Mouse (Mus musculus) limb, embryonic 13.5 days (tissue): Measurements from ENCODE around the gene Olfr619. TPM values are rescaled to one million over a fixed set of nuclear protein-coding genes. Genes with fewer than 3 reads are reported as not detected.

Experiments
- ATAC-seq: fragments of 200-750 bp; cut with Nextera tagmentation; 2 replicates; pipeline ENCODE4 v1.8.0; 2017; ENCODE audit warnings: low read depth, moderate number of reproducible peaks, moderate TSS enrichment; ENCODE audit not compliant: low FRiP score
- H3K27ac ChIP-seq: fragments of 300-500 bp; sonication (generic); 2 replicates; pipeline ENCODE4 v1.5.1; 2015; ENCODE audit warnings: inconsistent platforms, mild to moderate bottlenecking, moderate library complexity
- H3K27me3 ChIP-seq: fragments of 300-500 bp; sonication (generic); 2 replicates; pipeline ENCODE4 v1.6.1; 2015; ENCODE audit warnings: mild to moderate bottlenecking, inconsistent platforms
- H3K36me3 ChIP-seq: fragments of 300-500 bp; sonication (generic); 2 replicates; pipeline ENCODE4 v1.6.1; 2015; ENCODE audit warnings: inconsistent platforms, mild to moderate bottlenecking, moderate library complexity
- H3K4me1 ChIP-seq: fragments of 300-500 bp; sonication (generic); 2 replicates; pipeline ENCODE4 v1.6.1; 2015; ENCODE audit warnings: inconsistent platforms
- H3K4me2 ChIP-seq: fragments of 300-500 bp; sonication (generic); replicated peaks from 2 replicates; pipeline ENCODE4 v1.6.1; 2015; ENCODE audit warnings: inconsistent platforms, mild to moderate bottlenecking, moderate library complexity
- H3K4me3 ChIP-seq: fragments of 300-500 bp; sonication (generic); 2 replicates; pipeline ENCODE4 v1.5.1; 2015; ENCODE audit warnings: moderate library complexity, mild to moderate bottlenecking, inconsistent platforms
- H3K9ac ChIP-seq: fragments of 300-500 bp; sonication (generic); 2 replicates; pipeline ENCODE4 v1.6.1; 2015; ENCODE audit warnings: mild to moderate bottlenecking, inconsistent platforms
- H3K9me3 ChIP-seq: fragments of 300-500 bp; sonication (generic); 2 replicates; pipeline ENCODE4 v1.6.1; 2016; ENCODE audit warnings: inconsistent platforms
- WGBS: fragments of 180-500 bp; shearing (Covaris S2); methylation state at CpG from one replicate; pipeline ENCODE4 v1.1.7; 2015; 5-methylcytosine and 5-hydroxymethylcytosine counted together
- microRNA-seq: library from miRNA; unstranded; fragments of <30 nt; microRNA quantifications from one replicate; pipeline ENCODE4, GENCODE M21; 2016
- polyA plus RNA-seq: library from polyadenylated mRNA; unstranded; fragments of >200 nt; fragmentation: Nextera tagmentation; extraction: Ambion mirVana; gene quantifications from 2 replicates; pipeline ENCODE4 v1.2.1, GENCODE M21; 2015

Gene Olfr619
- polyA plus RNA-seq = not detected in 2 replicates

DNA sequence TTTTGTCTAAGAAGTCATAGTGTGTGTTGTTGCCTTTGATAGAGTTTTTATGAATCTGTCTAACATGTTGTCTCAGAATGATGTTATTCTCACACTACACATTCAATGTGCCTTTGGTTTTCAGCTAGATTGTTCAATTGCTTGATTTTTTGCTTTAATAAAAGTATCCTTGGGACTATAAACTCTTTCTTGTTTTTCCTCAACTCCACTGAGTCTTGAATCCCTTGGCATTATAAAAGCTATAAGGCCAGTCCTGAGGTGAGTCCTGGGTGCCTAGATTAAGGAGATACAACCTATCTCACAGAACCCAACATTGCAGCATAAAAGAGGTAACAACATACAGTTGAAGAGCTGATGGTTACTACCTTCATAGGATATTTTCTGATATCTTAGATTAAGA is at the start of gene Olfr619:
Olfr619 (plus strand) TSS at position 301 of the 400 bp plus-strand sequence.
- Histone ChIP-seq H3K36me3 (no peaks in the 10 kb centered on the region), H3K9ac (no peak within 1 kb of the TSS), H3K4me3 (no peak within 1 kb of the TSS), H3K4me1 (no peaks in the 10 kb centered on the region), H3K9me3 (no peaks in the 10 kb centered on the region), H3K27ac (no peak within 1 kb of the TSS), H3K4me2 (no peak within 1 kb of the TSS), H3K27me3 (no peaks in the 10 kb centered on the region)
- ATAC-seq = no peak

GRCm38 (mm10) chr7:103555779-103556178 is 44.6 kb upstream of the Olfr619 start, which contains the start of gene Olfr615:
Gene Olfr615, plus strand, starts transcription at chr7:103556079.
- no peaks in the 10 kb centered on the region for H3K9me3 ChIP-seq
- no peak within 1 kb of the TSS for H3K4me2 ChIP-seq
- WGBS = 90% methylated on average over 2 of the region's 2 CpGs
- no peaks in the 10 kb centered on the region for H3K36me3 ChIP-seq
- H3K9ac ChIP-seq = no peak within 1 kb of the TSS
- no peak for ATAC-seq
- no peaks in the 10 kb centered on the region for H3K27me3 ChIP-seq
- H3K4me1 ChIP-seq = no peaks in the 10 kb centered on the region
- no peak within 1 kb of the TSS for H3K4me3 ChIP-seq
- H3K27ac ChIP-seq = no peak within 1 kb of the TSS

DNA sequence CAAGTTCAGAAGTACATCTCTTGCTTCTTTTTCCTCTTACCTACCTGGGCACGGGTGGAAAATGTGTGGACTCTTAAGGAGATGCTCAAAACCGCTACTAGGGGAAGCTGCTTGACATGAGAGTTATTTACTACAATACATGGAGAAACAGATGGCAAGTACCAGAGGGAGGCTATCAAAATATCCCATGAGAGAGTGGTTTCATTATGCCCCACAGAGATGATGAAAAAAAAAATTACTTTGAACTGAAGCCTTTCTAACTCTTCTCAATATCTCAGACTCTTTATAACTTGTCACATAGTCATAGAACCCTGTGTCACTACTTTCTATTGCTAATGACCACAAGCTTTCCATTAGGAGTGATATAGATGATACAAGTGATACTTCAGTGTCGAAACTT is 31.3 kb upstream of the Olfr619 start, which contains the start of gene Olfr616:
Olfr616 (minus strand) TSS at position 101 of the 400 bp plus-strand sequence.
- no peak within 1 kb of the TSS for H3K4me3 ChIP-seq
- H3K27ac ChIP-seq = no peak within 1 kb of the TSS
- no peak within 1 kb of the TSS for H3K9ac ChIP-seq
- no peaks in the 10 kb centered on the region for H3K36me3 ChIP-seq
- no peaks in the 10 kb centered on the region for H3K9me3 ChIP-seq
- H3K4me2 ChIP-seq = no peak within 1 kb of the TSS
- H3K27me3 ChIP-seq = no peaks in the 10 kb centered on the region
- no peak for ATAC-seq
- H3K4me1 ChIP-seq = no peaks in the 10 kb centered on the region
- 73% methylated on average over 3 of the region's 3 CpGs for WGBS

- H3K4me1 ChIP-seq = no peaks in the 10 kb centered on the region
- no peaks in the 10 kb centered on the region for H3K9me3 ChIP-seq
- WGBS = 93% methylated on average over 1 of the region's 1 CpGs
- no peak within 1 kb of the TSS for H3K9ac ChIP-seq
- no peaks in the 10 kb centered on the region for H3K36me3 ChIP-seq
- no peak for ATAC-seq
- H3K4me2 ChIP-seq = no peak within 1 kb of the TSS
- H3K27ac ChIP-seq = no peak within 1 kb of the TSS
- H3K27me3 ChIP-seq = no peaks in the 10 kb centered on the region
- no peak within 1 kb of the TSS for H3K4me3 ChIP-seq
These were observed 27.6 kb upstream of the Olfr619 start, which contains the start of gene Olfr617 for GRCm38 (mm10) chr7:103572761-103573160. Gene Olfr617, plus strand, starts transcription at chr7:103573061.

GRCm38 (mm10) chr7:103589803-103590202 is 10.6 kb upstream of the Olfr619 start, which contains the start of gene Olfr618:
Gene Olfr618, plus strand, starts transcription at chr7:103590103.
- H3K4me3 ChIP-seq = no peak within 1 kb of the TSS
- ATAC-seq = no peak
- H3K4me2 ChIP-seq = no peak within 1 kb of the TSS
- no peak within 1 kb of the TSS for H3K9ac ChIP-seq
- no peaks in the 10 kb centered on the region for H3K36me3 ChIP-seq
- H3K27ac ChIP-seq = no peak within 1 kb of the TSS
- H3K9me3 ChIP-seq = no peaks in the 10 kb centered on the region
- no peaks in the 10 kb centered on the region for H3K27me3 ChIP-seq
- H3K4me1 ChIP-seq = no peaks in the 10 kb centered on the region
- 57% methylated on average over 2 of the region's 2 CpGs for WGBS

DNA sequence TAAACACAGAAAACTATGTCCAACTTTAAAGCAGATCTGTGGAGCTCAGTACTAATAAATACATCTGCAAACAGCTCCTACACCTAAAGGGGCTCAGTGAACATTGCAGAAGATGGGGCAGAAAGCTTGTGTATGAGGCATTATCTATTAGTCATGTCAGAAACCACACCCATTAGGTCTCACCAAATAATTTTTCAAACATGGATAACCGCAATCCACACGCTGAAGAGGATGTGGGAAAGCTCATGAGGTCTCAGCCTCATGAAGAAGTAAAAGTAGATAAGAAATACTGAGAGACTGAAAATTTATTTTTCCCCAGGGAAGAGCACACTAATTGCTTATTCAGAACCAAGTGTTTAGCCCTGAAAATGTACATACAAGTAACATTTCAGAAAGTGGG is 7.0 kb downstream of the Olfr619 start:
- no peaks in the 10 kb centered on the region for H3K9me3 ChIP-seq
- H3K27me3 ChIP-seq = no peaks in the 10 kb centered on the region
- H3K4me2 ChIP-seq = no peak overlapping the region
- WGBS = 79% methylated on average over 2 of the region's 2 CpGs
- H3K27ac ChIP-seq = no peak overlapping the region
- H3K4me3 ChIP-seq = no peak overlapping the region
- no peak for ATAC-seq
- no peaks in the 10 kb centered on the region for H3K4me1 ChIP-seq
- H3K36me3 ChIP-seq = no peaks in the 10 kb centered on the region
- no peak overlapping the region for H3K9ac ChIP-seq

- no peaks in the 10 kb centered on the region for H3K36me3 ChIP-seq
- H3K9me3 ChIP-seq = no peaks in the 10 kb centered on the region
- no peak for ATAC-seq
- no peaks in the 10 kb centered on the region for H3K27me3 ChIP-seq
- H3K4me3 ChIP-seq = no peak within 1 kb of the TSS
- H3K9ac ChIP-seq = no peak within 1 kb of the TSS
- H3K4me1 ChIP-seq = no peaks in the 10 kb centered on the region
- 77% methylated on average over 2 of the region's 2 CpGs for WGBS
- no peak within 1 kb of the TSS for H3K4me2 ChIP-seq
- H3K27ac ChIP-seq = no peak within 1 kb of the TSS
These were observed 12.1 kb downstream of the Olfr619 start, which contains the start of gene Olfr620 for GRCm38 (mm10) chr7:103612434-103612833. Gene Olfr620, minus strand, starts transcription at chr7:103612534.

DNA sequence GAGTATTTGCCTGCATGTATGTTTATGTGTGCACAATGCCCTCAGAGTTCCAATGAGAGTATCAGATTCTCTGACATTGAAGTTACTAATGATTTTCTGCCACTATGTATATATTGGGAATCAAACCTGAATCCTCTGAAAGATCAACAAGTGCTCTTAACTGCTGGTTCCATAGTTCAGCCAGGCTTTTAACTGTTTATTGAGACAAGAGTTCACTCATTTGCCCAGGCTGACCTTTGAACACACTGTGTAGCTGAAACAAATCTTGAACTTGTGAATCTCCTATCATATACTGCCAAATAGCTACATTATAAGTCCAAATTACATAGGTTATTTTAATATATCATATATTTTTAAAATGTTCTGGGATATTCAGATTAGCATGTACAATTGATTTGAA is 36.4 kb downstream of the Olfr619 start:
- no peaks in the 10 kb centered on the region for H3K4me1 ChIP-seq
- H3K27me3 ChIP-seq = no peaks in the 10 kb centered on the region
- H3K27ac ChIP-seq = no peak overlapping the region
- no peak overlapping the region for H3K4me3 ChIP-seq
- no peaks in the 10 kb centered on the region for H3K9me3 ChIP-seq
- H3K36me3 ChIP-seq = no peaks in the 10 kb centered on the region
- ATAC-seq = no peak
- H3K4me2 ChIP-seq = no peak overlapping the region
- no peak overlapping the region for H3K9ac ChIP-seq

DNA sequence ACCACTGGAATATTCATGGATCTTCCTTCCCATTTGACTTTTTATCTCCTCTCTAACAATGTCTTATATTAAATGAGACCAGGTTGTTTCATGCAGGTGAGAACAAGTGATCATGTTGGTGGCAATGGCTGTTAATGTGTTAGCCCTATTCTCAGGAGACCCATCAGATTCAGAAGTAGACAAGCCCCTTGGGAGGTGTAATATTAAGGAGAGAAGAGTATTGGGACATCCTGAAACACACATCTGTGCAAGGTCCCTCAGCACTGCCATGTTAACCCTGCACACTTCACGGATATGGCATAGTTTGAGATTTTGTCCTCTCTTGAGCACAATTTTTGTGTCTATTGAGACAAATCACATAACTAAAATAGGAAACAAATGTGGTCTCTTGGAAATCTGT is 42.2 kb downstream of the Olfr619 start, which contains the start of gene Olfr622:
Olfr622 (minus strand) TSS at position 101 of the 400 bp plus-strand sequence.
- 86% methylated on average over 1 of the region's 1 CpGs for WGBS
- H3K27me3 ChIP-seq = no peaks in the 10 kb centered on the region
- ATAC-seq = no peak
- H3K9me3 ChIP-seq = no peaks in the 10 kb centered on the region
- H3K4me2 ChIP-seq = no peak within 1 kb of the TSS
- no peaks in the 10 kb centered on the region for H3K4me1 ChIP-seq
- H3K27ac ChIP-seq = no peak within 1 kb of the TSS
- H3K4me3 ChIP-seq = no peak within 1 kb of the TSS
- no peak within 1 kb of the TSS for H3K9ac ChIP-seq
- H3K36me3 ChIP-seq = no peaks in the 10 kb centered on the region

DNA sequence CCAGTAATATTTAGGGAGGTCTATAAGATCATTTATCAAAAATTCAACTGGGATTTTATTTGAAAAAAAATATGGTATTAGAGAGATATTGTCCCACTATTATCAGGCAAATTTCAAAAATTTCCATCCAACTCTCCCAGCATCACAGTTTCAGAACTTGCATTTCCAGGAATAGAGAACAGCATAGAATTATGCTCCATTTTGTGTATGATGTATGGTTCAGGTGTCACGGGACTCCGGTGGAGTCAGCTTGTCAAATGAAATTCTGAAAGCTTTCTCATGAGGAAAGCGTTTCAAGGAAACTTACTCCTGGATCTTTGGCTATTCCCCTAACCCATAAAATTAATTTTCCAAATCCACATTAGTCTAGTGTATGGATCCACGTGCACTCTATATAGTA is 43.7 kb downstream of the Olfr619 start:
- H3K27ac ChIP-seq = no peak overlapping the region
- no peak overlapping the region for H3K9ac ChIP-seq
- H3K36me3 ChIP-seq = no peaks in the 10 kb centered on the region
- no peak overlapping the region for H3K4me2 ChIP-seq
- no peak for ATAC-seq
- no peaks in the 10 kb centered on the region for H3K4me1 ChIP-seq
- no peak overlapping the region for H3K4me3 ChIP-seq
- no peaks in the 10 kb centered on the region for H3K27me3 ChIP-seq
- H3K9me3 ChIP-seq = no peaks in the 10 kb centered on the region
- WGBS = 77% methylated on average over 4 of the region's 4 CpGs

Small RNA genes lying within 50 kb of the gene (microRNA-seq; reads per million reads assigned to microRNA genes)
- gene Gm26506 = not detected

Other genes starting within 250 kb of the Olfr619 start
- gene Olfr601, start 237.9 kb upstream of the Olfr619 start, polyA plus RNA-seq = not detected in 2 replicates
- gene Olfr603, start 214.4 kb upstream of the Olfr619 start, polyA plus RNA-seq = not detected in 2 replicates
- not detected in 2 replicates for gene Usp17lc, start 185.5 kb upstream of the Olfr619 start, polyA plus RNA-seq
- not detected in 2 replicates for gene Olfr605, start 155.1 kb upstream of the Olfr619 start, polyA plus RNA-seq
- not detected in 2 replicates for gene Olfr606, start 151.5 kb upstream of the Olfr619 start, polyA plus RNA-seq
- not detected in 2 replicates for gene Olfr607, start 136.4 kb upstream of the Olfr619 start, polyA plus RNA-seq
- gene Olfr608, start 130.7 kb upstream of the Olfr619 start, polyA plus RNA-seq = not detected in 2 replicates
- not detected in 2 replicates for gene Olfr609, start 102.5 kb upstream of the Olfr619 start, polyA plus RNA-seq
- not detected in 2 replicates for gene Olfr610, start 88.5 kb upstream of the Olfr619 start, polyA plus RNA-seq
- gene Olfr611, start 79.7 kb upstream of the Olfr619 start, polyA plus RNA-seq = not detected in 2 replicates
- not detected in 2 replicates for gene Olfr612, start 57.9 kb upstream of the Olfr619 start, polyA plus RNA-seq
- not detected in 2 replicates for gene Olfr613, start 52.5 kb upstream of the Olfr619 start, polyA plus RNA-seq
- gene Olfr615, start 44.5 kb upstream of the Olfr619 start, polyA plus RNA-seq = not detected in 2 replicates
- gene Olfr616, start 31.4 kb upstream of the Olfr619 start, polyA plus RNA-seq = not detected in 2 replicates
- not detected in 2 replicates for gene Olfr617, start 27.5 kb upstream of the Olfr619 start, polyA plus RNA-seq
- gene Olfr618, start 10.5 kb upstream of the Olfr619 start, polyA plus RNA-seq = not detected in 2 replicates
- not detected in 2 replicates for gene Olfr620, start 12.0 kb downstream of the Olfr619 start, polyA plus RNA-seq
- not detected in 2 replicates for gene Olfr622, start 42.1 kb downstream of the Olfr619 start, polyA plus RNA-seq
- gene Olfr623, start 63.1 kb downstream of the Olfr619 start, polyA plus RNA-seq = not detected in 2 replicates
- gene Olfr624, start 70.6 kb downstream of the Olfr619 start, polyA plus RNA-seq = 0.08 TPM in 1 of 2 replicates, not detected in the other
- gene Olfr625-ps1, start 82.1 kb downstream of the Olfr619 start, polyA plus RNA-seq = not detected in 2 replicates
- gene Olfr243, start 114.1 kb downstream of the Olfr619 start, polyA plus RNA-seq = not detected in 2 replicates
- not detected in 2 replicates for gene Olfr628, start 129.8 kb downstream of the Olfr619 start, polyA plus RNA-seq
- not detected in 2 replicates for gene Olfr629, start 144.4 kb downstream of the Olfr619 start, polyA plus RNA-seq
- gene Olfr630, start 156.8 kb downstream of the Olfr619 start, polyA plus RNA-seq = not detected in 2 replicates
- not detected in 2 replicates for gene Olfr69, start 171.0 kb downstream of the Olfr619 start, polyA plus RNA-seq
- gene Olfr68, start 179.1 kb downstream of the Olfr619 start, polyA plus RNA-seq = not detected in 2 replicates
- gene Olfr67, start 191.2 kb downstream of the Olfr619 start, polyA plus RNA-seq = not detected in 2 replicates
- 1,810 and 1,860 TPM in 2 replicates for gene Hbb-bt, start 213.4 kb downstream of the Olfr619 start, polyA plus RNA-seq
- gene Hbb-bs, start 227.5 kb downstream of the Olfr619 start, polyA plus RNA-seq = 3,715 and 3,820 TPM in 2 replicates
- gene Hbb-bh2, start 239.9 kb downstream of the Olfr619 start, polyA plus RNA-seq = not detected in 2 replicates
- gene Hbb-bh1, start 242.6 kb downstream of the Olfr619 start, polyA plus RNA-seq = 61.1 and 82.5 TPM in 2 replicates